Mouse (Mus musculus) lung, postnatal 36 days (tissue): ENCODE measurements around the gene Pex11g.

ENCODE experiments used
- DNase-seq: peaks from one replicate; pipeline ENCODE4 v3.0.0; 2022; ENCODE audit warnings: mixed read lengths

The Pex11g gene

GRCm38 (mm10) chr8:3480221-3480785, 12.8 kb upstream of the Pex11g start:
- peak; percentile 25 for DNase-seq

GRCm38 (mm10) chr8:3475715-3476429, 8.4 kb upstream of the Pex11g start:
- DNase-seq, result no peak

- DNase-seq, result no peak
These were observed 3.1 kb upstream of the Pex11g start, which contains the start of gene Tex45 for GRCm38 (mm10) chr8:3470562-3470961. Tex45 (plus strand) TSS chr8:3470862.

GRCm38 (mm10) chr8:3468838-3469237, 1.4 kb upstream of the Pex11g start:
- peak; percentile 30 for DNase-seq

GRCm38 (mm10) chr8:3467886-3468545, 536 bp upstream of the Pex11g start:
- DNase-seq, result no peak

GRCm38 (mm10) chr8:3464309-3464708, 3.2 kb downstream of the Pex11g start:
- peak; percentile 66 for DNase-seq

GRCm38 (mm10) chr8:3463248-3463647, 4.2 kb downstream of the Pex11g start:
- no peak for DNase-seq

GRCm38 (mm10) chr8:3451992-3452391, 15.5 kb downstream of the Pex11g start:
- DNase-seq, result no peak

- peak; percentile 50 for DNase-seq
These were observed 16.8 kb downstream of the Pex11g start for GRCm38 (mm10) chr8:3450670-3451069.

GRCm38 (mm10) chr8:3449226-3449625, 18.3 kb downstream of the Pex11g start:
- no peak for DNase-seq

- no peak for DNase-seq
These were observed 28.0 kb downstream of the Pex11g start for GRCm38 (mm10) chr8:3439510-3439909.

GRCm38 (mm10) chr8:3436492-3436891, 31.0 kb downstream of the Pex11g start:
- no peak for DNase-seq

- no peak for DNase-seq
These were observed 36.4 kb downstream of the Pex11g start for GRCm38 (mm10) chr8:3431113-3431512.

- DNase-seq, result peak; percentile 78
These were observed 37.5 kb downstream of the Pex11g start for GRCm38 (mm10) chr8:3429966-3430365.

GRCm38 (mm10) chr8:3428426-3428825, 39.1 kb downstream of the Pex11g start:
- no peak for DNase-seq

GRCm38 (mm10) chr8:3426211-3426610, 41.3 kb downstream of the Pex11g start:
- DNase-seq, result peak; percentile 36

- DNase-seq, result peak; percentile 46
These were observed 42.3 kb downstream of the Pex11g start for GRCm38 (mm10) chr8:3425217-3425616.

GRCm38 (mm10) chr8:3421507-3421906, 46.0 kb downstream of the Pex11g start:
- no peak for DNase-seq

GRCm38 (mm10) chr8:3420105-3420706, 47.3 kb downstream of the Pex11g start:
- DNase-seq, result no peak

GRCm38 (mm10) chr8:3418101-3418500, 49.4 kb downstream of the Pex11g start:
- DNase-seq, result peak; percentile 63

- DNase-seq, result no peak
These were observed 50.0 kb downstream of the Pex11g start for GRCm38 (mm10) chr8:3417455-3417854.

- DNase-seq, result no peak
These were observed 50.6 kb downstream of the Pex11g start for GRCm38 (mm10) chr8:3416846-3417245.

GRCm38 (mm10) chr8:3415661-3416060, 51.8 kb downstream of the Pex11g start:
- DNase-seq, result no peak

GRCm38 (mm10) chr8:3415259-3415658, 52.2 kb downstream of the Pex11g start:
- no peak for DNase-seq
